ENCODE assay signal across 24 mouse cellular contexts in the genomic region with DNA sequence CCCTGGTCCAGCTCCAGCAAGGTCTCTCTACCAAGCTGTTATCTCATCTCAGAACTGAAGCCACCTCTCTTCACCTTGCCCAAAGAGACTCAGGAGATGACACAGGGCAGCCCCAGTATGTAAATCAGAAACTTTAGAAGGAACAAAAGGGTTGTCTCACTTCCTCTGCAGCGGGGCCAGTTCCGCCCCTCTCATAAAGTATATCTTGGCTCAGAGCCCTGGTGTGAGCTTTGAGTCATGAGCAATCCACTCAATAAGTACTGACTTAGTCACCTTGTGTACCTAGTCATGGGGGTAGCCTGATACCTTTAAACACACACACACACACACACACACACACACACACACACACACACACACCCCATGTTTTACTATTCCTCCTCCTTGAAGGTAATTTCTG. TPM values are rescaled to one million over a fixed set of nuclear protein-coding genes. Genes with fewer than 3 reads are reported as not detected.
DNase-seq lines count a peak whose midpoint lies in the region; ATAC-seq and TF ChIP-seq lines count a peak whose summit lies in the region.
"Had no signal": no experiment of that assay in that cellular context is flagged by ENCODE, and none has a peak within 500 bp of the region (broad histone marks: within the 10 kb centered on the region; RNA-seq: fewer than 3 reads in every experiment).

No protein-coding gene starts in this region.

- no peak overlapping the region for H3K27ac ChIP-seq in heart, postnatal 0 days (ENCODE audit: low read depth)
- H3K27ac ChIP-seq: forebrain, embryonic 15.5 days; kidney, embryonic 15.5 days; layer of hippocampus, adult 2 months; limb, embryonic 10.5 days; midbrain, embryonic 12.5 days had no signal

- intact Hi-C loops in heart, postnatal 10 days (cut with DNase I): no loop called here

- H3K4me2 ChIP-seq in heart, postnatal 0 days (ENCODE audit: low read depth, low read length): no peak overlapping the region
- H3K4me2 ChIP-seq: forebrain, embryonic 15.5 days; heart, embryonic 11.5 days; kidney, embryonic 15.5 days; liver, embryonic 11.5 days; midbrain, embryonic 12.5 days had no signal

- DNase-seq in heart, postnatal 0 days (ENCODE audit: low spot score): peak; percentile 8
- DNase-seq in heart, postnatal 10 days: no peak
- DNase-seq in 3T3-L1 (ENCODE audit: low read depth, low spot score): peak; percentile 42
- DNase-seq in adrenal gland, adult 8-10 months: no peak
- no peak for DNase-seq in frontal cortex, postnatal 10 days (ENCODE audit: low spot score in 2 of 2)
- DNase-seq in retina, postnatal 1 day: no peak
- DNase-seq: cerebellum, adult 9-11 months; embryo, embryonic 11 days; heart, postnatal 36 days; right cerebral cortex, postnatal 4 days; thymus, adult 2 months had no signal

- TF ChIP-seq EP300 in heart, postnatal 0 days (IDR thresholded peaks at IDR 0.05; ENCODE audit: low read depth): no peak

- no peak for TF ChIP-seq CTCF in heart, postnatal 0 days (IDR thresholded peaks at IDR 0.05; ENCODE audit: low read depth)

- no peaks in the 10 kb centered on the region for H3K27me3 ChIP-seq in heart, postnatal 0 days (ENCODE audit: control insufficient read depth, insufficient read depth, low read length)
- H3K27me3 ChIP-seq: forebrain, embryonic 15.5 days; kidney, embryonic 15.5 days; midbrain, embryonic 12.5 days had no signal

- H3K4me1 ChIP-seq in heart, postnatal 0 days (ENCODE audit: control insufficient read depth, insufficient read depth): no peaks in the 10 kb centered on the region
- H3K4me1 ChIP-seq: forebrain, embryonic 15.5 days; kidney, embryonic 15.5 days; limb, embryonic 10.5 days; midbrain, embryonic 12.5 days had no signal

- H3K9me3 ChIP-seq in heart, postnatal 0 days (replicated peaks; ENCODE audit: control insufficient read depth, low read length): no peaks in the 10 kb centered on the region
- H3K9me3 ChIP-seq: forebrain, embryonic 15.5 days; kidney, embryonic 15.5 days; limb, embryonic 10.5 days; midbrain, embryonic 12.5 days had no signal

- no peaks in the 10 kb centered on the region for H3K36me3 ChIP-seq in heart, postnatal 0 days (replicated peaks; ENCODE audit: control insufficient read depth, insufficient read depth, low read length)
- H3K36me3 ChIP-seq: forebrain, embryonic 15.5 days; kidney, embryonic 15.5 days; limb, embryonic 10.5 days; midbrain, embryonic 12.5 days had no signal

- 52% methylated on average over 2 of the region's 2 CpGs for WGBS in heart, postnatal 0 days

- H3K4me3 ChIP-seq in heart, postnatal 0 days (ENCODE audit: low read depth, low read length): no peak overlapping the region
- H3K4me3 ChIP-seq: forebrain, embryonic 15.5 days; kidney, embryonic 15.5 days; layer of hippocampus, adult 2 months; limb, embryonic 10.5 days; midbrain, embryonic 12.5 days had no signal

- H3K9ac ChIP-seq in heart, postnatal 0 days (replicated peaks; ENCODE audit: low read depth, low read length): no peak overlapping the region
- H3K9ac ChIP-seq: forebrain, embryonic 15.5 days; kidney, embryonic 15.5 days; midbrain, embryonic 12.5 days had no signal

- ATAC-seq in heart, postnatal 0 days (ENCODE audit: insufficient read depth, low read depth): no peak
- peak; percentile 61 for ATAC-seq in granulocyte monocyte progenitor cell, adult 5-6 weeks (replicated peaks; ENCODE audit: poor library complexity, severe bottlenecking)
- peak; percentile 70 for ATAC-seq in megakaryocyte, adult 5-6 weeks (ENCODE audit: poor library complexity, severe bottlenecking)
- ATAC-seq: forebrain, embryonic 15.5 days; hindbrain, embryonic 16.5 days had no signal

RNA-seq across cellular contexts. Expression of a gene that starts 4.1 kb away (rescaled TPM):
- not detected in 2 replicates for total RNA-seq in heart, postnatal 0 days (2014; rRNA removed; ENCODE audit: low replicate concordance)
- polyA plus RNA-seq in heart, postnatal 0 days (2015; fragmentation: Nextera tagmentation; extraction: Ambion mirVana): not detected in 2 replicates
- not detected for total RNA-seq in heart, postnatal 10 days (2021)
- total RNA-seq in granulocyte monocyte progenitor cell, adult 5-6 weeks (2014; fragmentation: Nextera tagmentation): not detected in 2 replicates
- not detected in 2 replicates for total RNA-seq in granulocyte monocyte progenitor cell, adult 5-6 weeks (2017)
- total RNA-seq in megakaryocyte, adult 5-6 weeks (2015): not detected in 2 replicates
- not detected in 2 replicates for total RNA-seq in megakaryocyte, adult 5-6 weeks (2017)
- not detected for total RNA-seq in adrenal gland, adult 8-10 months (2022)
- total RNA-seq: gastrocnemius, postnatal 4 days; heart, postnatal 36 days; layer of hippocampus, adult 2 months had no signal
- polyA plus RNA-seq: C2C12; forebrain, embryonic 15.5 days; heart, embryonic 11.5 days; hindbrain, embryonic 16.5 days; kidney, embryonic 15.5 days; limb, embryonic 10.5 days; liver, embryonic 11.5 days; midbrain, embryonic 12.5 days; neural tube, embryonic 14.5 days; thymus, adult 2 months had no signal

RNA-seq across cellular contexts. Expression of a gene that starts 7.4 kb away (rescaled TPM):
- total RNA-seq in heart, postnatal 0 days (2014; rRNA removed; ENCODE audit: low replicate concordance): not detected in 2 replicates
- not detected in 2 replicates for polyA plus RNA-seq in heart, postnatal 0 days (2015; fragmentation: Nextera tagmentation; extraction: Ambion mirVana)
- total RNA-seq in heart, postnatal 10 days (2021): under 1 TPM; 0.50 to 0.67 TPM
- not detected in 2 replicates for total RNA-seq in granulocyte monocyte progenitor cell, adult 5-6 weeks (2014; fragmentation: Nextera tagmentation)
- total RNA-seq in granulocyte monocyte progenitor cell, adult 5-6 weeks (2017): not detected in 2 replicates
- not detected in 2 replicates for total RNA-seq in megakaryocyte, adult 5-6 weeks (2015)
- total RNA-seq in megakaryocyte, adult 5-6 weeks (2017): not detected in 2 replicates
- total RNA-seq in adrenal gland, adult 8-10 months (2022): not detected
- total RNA-seq: gastrocnemius, postnatal 4 days; heart, postnatal 36 days; layer of hippocampus, adult 2 months had no signal
- polyA plus RNA-seq: C2C12; forebrain, embryonic 15.5 days; heart, embryonic 11.5 days; hindbrain, embryonic 16.5 days; kidney, embryonic 15.5 days; limb, embryonic 10.5 days; liver, embryonic 11.5 days; midbrain, embryonic 12.5 days; neural tube, embryonic 14.5 days had no signal

RNA-seq across cellular contexts. Expression of a gene that starts 16.7 kb away (rescaled TPM):
- total RNA-seq in heart, postnatal 0 days (2014; rRNA removed; ENCODE audit: low replicate concordance): not detected in 2 replicates
- not detected in 2 replicates for polyA plus RNA-seq in heart, postnatal 0 days (2015; fragmentation: Nextera tagmentation; extraction: Ambion mirVana)
- total RNA-seq in heart, postnatal 10 days (2021): not detected
- total RNA-seq in granulocyte monocyte progenitor cell, adult 5-6 weeks (2014; fragmentation: Nextera tagmentation): not detected in 2 replicates
- not detected in 2 replicates for total RNA-seq in granulocyte monocyte progenitor cell, adult 5-6 weeks (2017)
- total RNA-seq in megakaryocyte, adult 5-6 weeks (2015): not detected in 2 replicates
- total RNA-seq in megakaryocyte, adult 5-6 weeks (2017): not detected in 2 replicates
- total RNA-seq in adrenal gland, adult 8-10 months (2022): not detected
- total RNA-seq: gastrocnemius, postnatal 4 days; heart, postnatal 36 days; layer of hippocampus, adult 2 months had no signal
- polyA plus RNA-seq: forebrain, embryonic 15.5 days; heart, embryonic 11.5 days; hindbrain, embryonic 16.5 days; kidney, embryonic 15.5 days; limb, embryonic 10.5 days; liver, embryonic 11.5 days; midbrain, embryonic 12.5 days; neural tube, embryonic 14.5 days had no signal

RNA-seq across cellular contexts. Expression of a gene that starts 27.7 kb away (rescaled TPM):
- total RNA-seq in heart, postnatal 0 days (2014; rRNA removed; ENCODE audit: low replicate concordance): 0.12 TPM in 1 of 2 replicates, not detected in the other
- polyA plus RNA-seq in heart, postnatal 0 days (2015; fragmentation: Nextera tagmentation; extraction: Ambion mirVana): 1.8 and 2.3 TPM in 2 replicates
- 1 to 10 TPM; 4.2 to 4.3 TPM for total RNA-seq in heart, postnatal 10 days (2021)
- total RNA-seq in granulocyte monocyte progenitor cell, adult 5-6 weeks (2014; fragmentation: Nextera tagmentation): not detected in 2 replicates
- not detected in 2 replicates for total RNA-seq in granulocyte monocyte progenitor cell, adult 5-6 weeks (2017)
- total RNA-seq in megakaryocyte, adult 5-6 weeks (2015): not detected in 2 replicates
- not detected in 2 replicates for total RNA-seq in megakaryocyte, adult 5-6 weeks (2017)
- 1 to 10 TPM in 3 of 4 experiments, under 1 TPM in 1; 0.74 to 3.0 (median 1.8) TPM for total RNA-seq in adrenal gland, adult 8-10 months (2022)
- polyA plus RNA-seq: C2C12; forebrain, embryonic 15.5 days; heart, embryonic 11.5 days; hindbrain, embryonic 16.5 days; kidney, embryonic 15.5 days; limb, embryonic 10.5 days; liver, embryonic 11.5 days; midbrain, embryonic 12.5 days; neural tube, embryonic 14.5 days had no signal

RNA-seq across cellular contexts. Expression of a gene that starts 50.6 kb away (rescaled TPM):
- not detected in 2 replicates for total RNA-seq in heart, postnatal 0 days (2014; rRNA removed; ENCODE audit: low replicate concordance)
- polyA plus RNA-seq in heart, postnatal 0 days (2015; fragmentation: Nextera tagmentation; extraction: Ambion mirVana): 0.22 and 0.38 TPM in 2 replicates
- total RNA-seq in heart, postnatal 10 days (2021): not detected
- total RNA-seq in granulocyte monocyte progenitor cell, adult 5-6 weeks (2014; fragmentation: Nextera tagmentation): 85.6 and 130 TPM in 2 replicates
- total RNA-seq in granulocyte monocyte progenitor cell, adult 5-6 weeks (2017): 31.0 and 50.8 TPM in 2 replicates
- total RNA-seq in megakaryocyte, adult 5-6 weeks (2015): 641 and 651 TPM in 2 replicates
- total RNA-seq in megakaryocyte, adult 5-6 weeks (2017): 298 and 314 TPM in 2 replicates
- not detected for total RNA-seq in adrenal gland, adult 8-10 months (2022)
- total RNA-seq: gastrocnemius, postnatal 4 days; heart, postnatal 36 days; layer of hippocampus, adult 2 months had no signal
- polyA plus RNA-seq: heart, embryonic 11.5 days; hindbrain, embryonic 16.5 days; limb, embryonic 10.5 days; liver, embryonic 11.5 days; midbrain, embryonic 12.5 days; neural tube, embryonic 14.5 days; thymus, adult 2 months had no signal

Comparison
In these comparisons a context has a peak if more than half of its experiments do, and no peak if none do; other contexts are left out.
1. DNase-seq: peak in heart, postnatal 0 days (single experiment) and 3T3-L1 (single experiment); none in heart, postnatal 10 days (0 of 2), adrenal gland, adult 8-10 months (single experiment), frontal cortex, postnatal 10 days (0 of 2) and retina, postnatal 1 day (single experiment).